24 mouse cellular contexts compared by ENCODE assay signal in the genomic region with DNA sequence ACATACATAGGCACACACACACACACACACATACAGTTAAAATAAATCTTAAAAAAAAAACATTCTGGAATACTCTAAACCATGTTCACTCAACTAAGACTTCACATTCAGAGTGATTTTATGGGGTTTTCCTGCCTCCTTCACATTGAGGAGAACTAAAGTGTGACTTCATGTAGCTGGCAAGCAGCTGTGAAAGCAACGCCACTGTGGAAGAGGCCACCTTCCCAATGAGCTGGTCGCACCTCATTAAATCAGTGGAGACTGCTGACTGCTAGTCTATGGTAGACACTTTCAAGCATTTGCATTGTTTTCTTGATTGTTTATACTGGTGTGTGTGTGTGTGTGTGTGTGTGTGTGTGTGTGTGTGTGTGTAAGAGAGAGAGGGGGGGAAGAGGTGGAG. TPM values are rescaled to one million over a fixed set of nuclear protein-coding genes. Genes with fewer than 3 reads are reported as not detected.
DNase-seq lines count a peak whose midpoint lies in the region; ATAC-seq and TF ChIP-seq lines count a peak whose summit lies in the region.
"Had no signal": no experiment of that assay in that cellular context is flagged by ENCODE, and none has a peak within 500 bp of the region (broad histone marks: within the 10 kb centered on the region; RNA-seq: fewer than 3 reads in every experiment).

No protein-coding gene starts in this region.

- 23% methylated on average over 2 of the region's 2 CpGs for WGBS in kidney, postnatal 0 days
- 32% methylated on average over 2 of the region's 2 CpGs for WGBS in limb, embryonic 12.5 days
- WGBS in midbrain, embryonic 13.5 days = 53% methylated on average over 2 of the region's 2 CpGs

- no peak for TF ChIP-seq CTCF in kidney, postnatal 0 days (IDR thresholded peaks at IDR 0.05; ENCODE audit: low read depth)

- 0 out of 2 replicates have a peak, but pooled peaks cover 3% of the 10 kb centered on the region for H3K4me1 ChIP-seq in kidney, postnatal 0 days (replicated peaks; ENCODE audit: insufficient read depth, low read length)
- H3K4me1 ChIP-seq in limb, embryonic 12.5 days (replicated peaks) = peaks cover 17% of the 10 kb centered on the region
- no peaks in the 10 kb centered on the region for H3K4me1 ChIP-seq in midbrain, embryonic 13.5 days (replicated peaks)
- H3K4me1 ChIP-seq: forebrain, embryonic 13.5 days; hindbrain, embryonic 12.5 days had no signal

- H3K9ac ChIP-seq in kidney, postnatal 0 days (ENCODE audit: low read depth, low read length) = no peak overlapping the region
- no peak overlapping the region for H3K9ac ChIP-seq in limb, embryonic 12.5 days (replicated peaks)
- no peak overlapping the region for H3K9ac ChIP-seq in midbrain, embryonic 13.5 days (replicated peaks)
- H3K9ac ChIP-seq: embryonic facial prominence, embryonic 13.5 days; forebrain, embryonic 13.5 days; forebrain, postnatal 0 days; heart, embryonic 13.5 days; hindbrain, embryonic 12.5 days had no signal

- H3K27ac ChIP-seq in kidney, postnatal 0 days = no peak overlapping the region
- H3K27ac ChIP-seq in limb, embryonic 12.5 days = peak overlapping the region; percentile 69; the same call in 1 of the 2 replicates
- no peak overlapping the region for H3K27ac ChIP-seq in midbrain, embryonic 13.5 days
- H3K27ac ChIP-seq: embryonic facial prominence, embryonic 13.5 days; forebrain, embryonic 13.5 days; gastrocnemius, adult 2 months; heart, embryonic 13.5 days; hindbrain, embryonic 12.5 days had no signal

- peak; percentile 21 for DNase-seq in embryo, embryonic 10 days (ENCODE audit: low spot score)
- DNase-seq in embryo, embryonic 9.5 days (ENCODE audit: extremely low spot score) = no peak
- peak; percentile 77 for DNase-seq in kidney, postnatal 0 days (ENCODE audit: low spot score)
- no peak for DNase-seq in kidney, adult 11 months
- DNase-seq in A20 (ENCODE audit: low read depth, low spot score) = peak; percentile 55
- DNase-seq in layer of hippocampus, adult 8-10 months (ENCODE audit: low spot score in 2 of 2) = no peak
- DNase-seq: adrenal gland, postnatal 25 days; cerebellum, adult 18-20 months; cerebellum, adult 9-11 months; cerebellum, postnatal 36 days; forebrain, postnatal 0 days; gastrocnemius, adult 2 months; gastrocnemius, postnatal 25 days; heart, postnatal 4 days had no signal

- no peaks in the 10 kb centered on the region for H3K36me3 ChIP-seq in kidney, postnatal 0 days (ENCODE audit: insufficient read depth, low read length)
- no peaks in the 10 kb centered on the region for H3K36me3 ChIP-seq in limb, embryonic 12.5 days
- peaks cover 7% of the 10 kb centered on the region; the same call in 1 of the 2 replicates for H3K36me3 ChIP-seq in midbrain, embryonic 13.5 days
- H3K36me3 ChIP-seq: embryonic facial prominence, embryonic 13.5 days; hindbrain, embryonic 12.5 days had no signal

- no peak overlapping the region for H3K4me3 ChIP-seq in kidney, postnatal 0 days (replicated peaks; ENCODE audit: low read depth, low read length)
- no peak overlapping the region for H3K4me3 ChIP-seq in limb, embryonic 12.5 days (replicated peaks)
- no peak overlapping the region for H3K4me3 ChIP-seq in midbrain, embryonic 13.5 days (replicated peaks)
- H3K4me3 ChIP-seq: embryonic facial prominence, embryonic 13.5 days; forebrain, embryonic 13.5 days; gastrocnemius, adult 2 months; heart, embryonic 13.5 days; hindbrain, embryonic 12.5 days had no signal

- H3K4me2 ChIP-seq in kidney, postnatal 0 days (ENCODE audit: low read length) = no peak overlapping the region
- H3K4me2 ChIP-seq in limb, embryonic 12.5 days = no peak overlapping the region
- H3K4me2 ChIP-seq in midbrain, embryonic 13.5 days (replicated peaks) = no peak overlapping the region
- H3K4me2 ChIP-seq: embryonic facial prominence, embryonic 13.5 days; forebrain, embryonic 13.5 days; heart, embryonic 13.5 days; hindbrain, embryonic 12.5 days had no signal

- ATAC-seq in kidney, postnatal 0 days (replicated peaks; ENCODE audit: low FRiP score, low read depth) = peak; percentile 53; the same call in 1 of the 2 replicates
- 0 out of 2 replicates have a peak, but pooled peaks have one; percentile 35 for ATAC-seq in limb, embryonic 12.5 days (ENCODE audit: insufficient number of reproducible peaks, insufficient read depth, low FRiP score, low TSS enrichment, low read depth)
- no peak for ATAC-seq in midbrain, embryonic 13.5 days
- ATAC-seq: activated CD4-positive, CD25-positive, alpha-beta regulatory T cell, adult 4 months; forebrain, embryonic 13.5 days; forebrain, postnatal 0 days; hindbrain, embryonic 16.5 days; Patski had no signal

- no peaks in the 10 kb centered on the region for H3K9me3 ChIP-seq in kidney, postnatal 0 days (replicated peaks; ENCODE audit: low read length)
- no peaks in the 10 kb centered on the region for H3K9me3 ChIP-seq in limb, embryonic 12.5 days
- no peaks in the 10 kb centered on the region for H3K9me3 ChIP-seq in midbrain, embryonic 13.5 days
- H3K9me3 ChIP-seq: embryonic facial prominence, embryonic 13.5 days; forebrain, embryonic 13.5 days; heart, embryonic 13.5 days; hindbrain, embryonic 12.5 days had no signal

- no peaks in the 10 kb centered on the region for H3K27me3 ChIP-seq in kidney, postnatal 0 days (ENCODE audit: insufficient read depth, low read length)
- H3K27me3 ChIP-seq in limb, embryonic 12.5 days = no peaks in the 10 kb centered on the region
- no peaks in the 10 kb centered on the region for H3K27me3 ChIP-seq in midbrain, embryonic 13.5 days
- H3K27me3 ChIP-seq: CH12.LX; embryonic facial prominence, embryonic 13.5 days; forebrain, embryonic 13.5 days; heart, embryonic 13.5 days; hindbrain, embryonic 12.5 days; Patski had no signal

RNA-seq across cellular contexts. Expression of a gene that starts 38.2 kb away (rescaled TPM):
- polyA plus RNA-seq in kidney, postnatal 0 days (2015; fragmentation: Nextera tagmentation; extraction: Ambion mirVana) = 27.8 and 30.1 TPM in 2 replicates
- polyA plus RNA-seq in limb, embryonic 12.5 days (2016; fragmentation: Nextera tagmentation; extraction: Ambion mirVana) = 18.6 and 18.8 TPM in 2 replicates
- total RNA-seq in layer of hippocampus, adult 8-10 months (2022) = 10 to 100 TPM; 54.8 to 63.2 (median 57.9) TPM
- 36.9 and 37.2 TPM in 2 replicates for polyA plus RNA-seq in midbrain, embryonic 13.5 days (2015; fragmentation: Nextera tagmentation; extraction: Ambion mirVana)

Comparison
In these comparisons a context has a peak if more than half of its experiments do, and no peak if none do; other contexts are left out.
1. DNase-seq: peak in embryo, embryonic 10 days (single experiment), kidney, postnatal 0 days (single experiment) and A20 (single experiment); none in embryo, embryonic 9.5 days (single experiment), kidney, adult 11 months (single experiment) and layer of hippocampus, adult 8-10 months (0 of 2).